Mouse (Mus musculus) testis, adult 2 months (tissue): Measurements from ENCODE around the gene Pcp4l1. TPM values are rescaled to one million over a fixed set of nuclear protein-coding genes. Genes with fewer than 3 reads are reported as not detected.
A peak's percentile ranks its signal among the peaks of the same experiment; 100 is the strongest.
"Not testable (repeated sequence)": the region's sequence is repeated elsewhere in the genome, so short reads cannot be mapped to it uniquely, and the experiment has no call there.

Experiments used
- H3K27ac ChIP-seq: fragments of 200-500 bp; 2 replicates; pipeline ENCODE4 v1.5.1; 2012; ENCODE audit warnings: low read depth, low read length; ENCODE audit not compliant: control insufficient read depth, insufficient read depth
- H3K27me3 ChIP-seq: fragments of 200-500 bp; 2 replicates; pipeline ENCODE4 v1.6.1; 2012; ENCODE audit warnings: mild to moderate bottlenecking, low read length, moderate library complexity; ENCODE audit not compliant: control insufficient read depth, insufficient read depth
- H3K36me3 ChIP-seq: fragments of 200-500 bp; 2 replicates; pipeline ENCODE4 v1.6.1; 2012; ENCODE audit warnings: mild to moderate bottlenecking, low read length; ENCODE audit not compliant: control insufficient read depth, insufficient read depth
- H3K4me1 ChIP-seq: fragments of 200-500 bp; 2 replicates; pipeline ENCODE4 v1.6.1; 2012; ENCODE audit warnings: low read length; ENCODE audit not compliant: control insufficient read depth, insufficient read depth
- H3K4me3 ChIP-seq: fragments of 200-500 bp; 2 replicates; pipeline ENCODE4 v1.5.1; 2012; ENCODE audit warnings: low read depth, mild to moderate bottlenecking, low read length, moderate library complexity, mixed read lengths; ENCODE audit not compliant: control insufficient read depth
- CTCF ChIP-seq: fragments of 200-500 bp; IDR thresholded peaks from 2 replicates; pipeline ENCODE4 v1.5.1; 2012; ENCODE audit warnings: low read depth, mild to moderate bottlenecking, inconsistent platforms, low read length, moderate library complexity; ENCODE audit not compliant: control insufficient read depth, insufficient read depth, insufficient replicate concordance
- POLR2A ChIP-seq: fragments of 200-500 bp; IDR thresholded peaks from 2 replicates; pipeline ENCODE4 v1.6.1; 2012; ENCODE audit warnings: low read depth, mild to moderate bottlenecking, inconsistent platforms, low read length, moderate library complexity; ENCODE audit not compliant: control insufficient read depth
- polyA plus RNA-seq: library from polyadenylated mRNA; depleted of rRNA; stranded (reverse); fragments of >200 nt; gene quantifications from 2 replicates; pipeline ENCODE4 v1.2.3, GENCODE M21; 2012; rRNA removed

Gene Pcp4l1
- polyA plus RNA-seq, 1 experiment, result 2.9 TPM

- H3K4me1 ChIP-seq, result peaks cover 7% of the 10 kb centered on the region
- peak within 1 kb of the TSS; percentile 96 for H3K27ac ChIP-seq
- TF ChIP-seq CTCF, result no peak
- peak; percentile 95 for TF ChIP-seq POLR2A
- peak within 1 kb of the TSS; percentile 99 for H3K4me3 ChIP-seq
- no peaks in the 10 kb centered on the region for H3K27me3 ChIP-seq
- no peaks in the 10 kb centered on the region for H3K36me3 ChIP-seq
Observed at GRCm38 (mm10) chr1:171149974-171150760, 45.9 kb downstream of the Pcp4l1 start, which contains the start of the genes Sdhc and Mpz. Gene Sdhc (minus strand): TSS chr1:171150603. Gene Mpz (plus strand): TSS chr1:171150711.

GRCm38 (mm10) chr1:171142981-171143380 is 53.1 kb downstream of the Pcp4l1 start:
- H3K27ac ChIP-seq, H3K4me3 ChIP-seq, H3K36me3 ChIP-seq, H3K4me1 ChIP-seq, H3K27me3 ChIP-seq: not testable (repeated sequence)

- H3K27ac ChIP-seq, H3K4me1 ChIP-seq, H3K4me3 ChIP-seq, H3K27me3 ChIP-seq, H3K36me3 ChIP-seq: not testable (repeated sequence)
Observed at GRCm38 (mm10) chr1:171137486-171138155, 58.4 kb downstream of the Pcp4l1 start.

GRCm38 (mm10) chr1:171135600-171135999 is 60.5 kb downstream of the Pcp4l1 start:
- Histone ChIP-seq H3K36me3 (peaks cover 1% of the 10 kb centered on the region; the same call in 1 of the 2 replicates), H3K27me3 (no peaks in the 10 kb centered on the region), H3K4me3 (no peak overlapping the region), H3K27ac (no peak overlapping the region), H3K4me1 (no peaks in the 10 kb centered on the region)
- TF ChIP-seq POLR2A (no peak), CTCF (no peak)

- Histone ChIP-seq H3K36me3 (peaks cover 1% of the 10 kb centered on the region; the same call in 1 of the 2 replicates), H3K27me3 (no peaks in the 10 kb centered on the region), H3K4me3 (no peak overlapping the region), H3K4me1 (no peaks in the 10 kb centered on the region), H3K27ac (no peak overlapping the region)
- no peak for TF ChIP-seq CTCF
- no peak for TF ChIP-seq POLR2A
Observed at GRCm38 (mm10) chr1:171130971-171131370, 65.1 kb downstream of the Pcp4l1 start.

- H3K27me3 ChIP-seq, result no peaks in the 10 kb centered on the region
- TF ChIP-seq POLR2A, result peak; percentile 39; the same call in 1 of the 2 replicates
- TF ChIP-seq CTCF, result no peak
- H3K36me3 ChIP-seq, result no peaks in the 10 kb centered on the region; the same call in 1 of the 2 replicates
- H3K4me1 ChIP-seq, result no peaks in the 10 kb centered on the region
- H3K4me3 ChIP-seq, result no peak overlapping the region
- H3K27ac ChIP-seq, result no peak overlapping the region
Observed at GRCm38 (mm10) chr1:171129251-171129650, 66.8 kb downstream of the Pcp4l1 start.

- no peak overlapping the region for H3K27ac ChIP-seq
- H3K4me1 ChIP-seq, result no peaks in the 10 kb centered on the region
- H3K4me3 ChIP-seq, result peak overlapping the region; percentile 68; the same call in 1 of the 2 replicates
- TF ChIP-seq CTCF, result no peak
- no peak for TF ChIP-seq POLR2A
- H3K36me3 ChIP-seq, result no peaks in the 10 kb centered on the region
- H3K27me3 ChIP-seq, result no peaks in the 10 kb centered on the region
Observed at GRCm38 (mm10) chr1:171124398-171124797, 71.7 kb downstream of the Pcp4l1 start.

Other genes starting within 250 kb of the Pcp4l1 start
- 5.6 and 5.9 TPM in 2 replicates for gene Fcgr2b, start 219.7 kb downstream of the Pcp4l1 start, polyA plus RNA-seq
- gene Fcgr4, start 177.3 kb downstream of the Pcp4l1 start, polyA plus RNA-seq, result not detected in 2 replicates
- gene Fcgr3, start 131.3 kb downstream of the Pcp4l1 start, polyA plus RNA-seq, result 30.9 and 52.1 TPM in 2 replicates
- gene Cfap126, start 82.3 kb downstream of the Pcp4l1 start, polyA plus RNA-seq, result 309 and 314 TPM in 2 replicates
- 85.3 and 105 TPM in 2 replicates for gene Sdhc, start 45.7 kb downstream of the Pcp4l1 start, polyA plus RNA-seq
- 2.8 and 3.0 TPM in 2 replicates for gene Mpz, start 45.6 kb downstream of the Pcp4l1 start, polyA plus RNA-seq
- gene Nr1i3, start 17.7 kb upstream of the Pcp4l1 start, polyA plus RNA-seq, result 0.04 and 0.16 TPM in 2 replicates
- 4.5 and 6.5 TPM in 2 replicates for gene Tomm40l, start 26.2 kb upstream of the Pcp4l1 start, polyA plus RNA-seq
- 8.0 and 8.3 TPM in 2 replicates for gene Apoa2, start 28.8 kb upstream of the Pcp4l1 start, polyA plus RNA-seq
- gene Fcer1g, start 38.1 kb upstream of the Pcp4l1 start, polyA plus RNA-seq, result 5.8 and 8.2 TPM in 2 replicates
- gene Adamts4, start 54.2 kb upstream of the Pcp4l1 start, polyA plus RNA-seq, result 0.52 and 1.0 TPM in 2 replicates
- 86.0 and 91.4 TPM in 2 replicates for gene Ndufs2, start 55.1 kb upstream of the Pcp4l1 start, polyA plus RNA-seq
- 25.0 and 32.3 TPM in 2 replicates for gene B4galt3, start 74.1 kb upstream of the Pcp4l1 start, polyA plus RNA-seq
- gene Ppox, start 84.9 kb upstream of the Pcp4l1 start, polyA plus RNA-seq, result 7.1 and 8.7 TPM in 2 replicates
- 38.4 and 38.7 TPM in 2 replicates for gene Usp21, start 91.7 kb upstream of the Pcp4l1 start, polyA plus RNA-seq
- gene Ufc1, start 98.8 kb upstream of the Pcp4l1 start, polyA plus RNA-seq, result 19.1 and 20.0 TPM in 2 replicates
- gene Dedd, start 132.9 kb upstream of the Pcp4l1 start, polyA plus RNA-seq, result 158 and 176 TPM in 2 replicates
- 74.2 and 82.8 TPM in 2 replicates for gene Nit1, start 149.4 kb upstream of the Pcp4l1 start, polyA plus RNA-seq
- 23.9 and 25.8 TPM in 2 replicates for gene Pfdn2, start 149.4 kb upstream of the Pcp4l1 start, polyA plus RNA-seq
- gene Klhdc9, start 164.5 kb upstream of the Pcp4l1 start, polyA plus RNA-seq, result 10.6 and 10.9 TPM in 2 replicates
- gene Nectin4, start 173.8 kb upstream of the Pcp4l1 start, polyA plus RNA-seq, result 6.5 and 8.5 TPM in 2 replicates
- 8.0 and 11.5 TPM in 2 replicates for gene Arhgap30, start 192.7 kb upstream of the Pcp4l1 start, polyA plus RNA-seq
- gene Usf1, start 215.0 kb upstream of the Pcp4l1 start, polyA plus RNA-seq, result 24.4 and 28.8 TPM in 2 replicates
- gene Tstd1, start 222.6 kb upstream of the Pcp4l1 start, polyA plus RNA-seq, result 0.82 and 1.4 TPM in 2 replicates
- gene F11r, start 241.3 kb upstream of the Pcp4l1 start, polyA plus RNA-seq, result 20.2 and 28.6 TPM in 2 replicates